19 mouse cellular contexts compared by ENCODE assay signal in genomic region chr13:73735270-73735669, GRCm38 (mm10). TPM values are rescaled to one million over a fixed set of nuclear protein-coding genes. Genes with fewer than 3 reads are reported as not detected.
DNase-seq lines count a peak whose midpoint lies in the region; ATAC-seq and TF ChIP-seq lines count a peak whose summit lies in the region.
"Had no signal": no experiment of that assay in that cellular context is flagged by ENCODE, and none has a peak within 500 bp of the region (broad histone marks: within the 10 kb centered on the region; RNA-seq: fewer than 3 reads in every experiment).

No protein-coding gene starts in this region.

- no peak overlapping the region for H3K4me3 ChIP-seq in heart, embryonic 10.5 days
- H3K4me3 ChIP-seq in limb, embryonic 14.5 days (replicated peaks; ENCODE audit: low read length): no peak overlapping the region
- H3K4me3 ChIP-seq in stomach, embryonic 15.5 days (replicated peaks): no peak overlapping the region
- H3K4me3 ChIP-seq: heart, embryonic 13.5 days had no signal

- H3K4me1 ChIP-seq in heart, embryonic 10.5 days: peaks cover 13% of the 10 kb centered on the region
- H3K4me1 ChIP-seq in limb, embryonic 14.5 days (ENCODE audit: control insufficient read depth, insufficient read depth, low read length): peaks cover 8% of the 10 kb centered on the region
- H3K4me1 ChIP-seq in stomach, embryonic 15.5 days: peaks cover 3% of the 10 kb centered on the region; the same call in 1 of the 2 replicates

- H3K9me3 ChIP-seq in heart, embryonic 10.5 days: no peaks in the 10 kb centered on the region
- H3K9me3 ChIP-seq in limb, embryonic 14.5 days (ENCODE audit: control insufficient read depth, low read length): no peaks in the 10 kb centered on the region
- H3K9me3 ChIP-seq in stomach, embryonic 15.5 days: no peaks in the 10 kb centered on the region
- H3K9me3 ChIP-seq: heart, embryonic 13.5 days had no signal

- peak; percentile 49; the same call in 1 of the 2 replicates for ATAC-seq in limb, embryonic 14.5 days (ENCODE audit: low FRiP score, low read depth)
- ATAC-seq in stomach, embryonic 15.5 days (ENCODE audit: insufficient read depth, low FRiP score, low read depth): peak; percentile 67

- 81% methylated on average over 8 of the region's 8 CpGs for WGBS in heart, embryonic 10.5 days
- 54% methylated on average over 8 of the region's 8 CpGs for WGBS in limb, embryonic 14.5 days
- WGBS in stomach, embryonic 15.5 days: 39% methylated on average over 8 of the region's 8 CpGs

- TF ChIP-seq POLR2A in limb, embryonic 14.5 days (IDR thresholded peaks at IDR 0.05; ENCODE audit: borderline replicate concordance, extremely low read depth, insufficient read depth, insufficient read length): no peak

- intact Hi-C loops in heart, postnatal 10 days (cut with DNase I): no loop called here

- no peak overlapping the region for H3K4me2 ChIP-seq in limb, embryonic 14.5 days (replicated peaks; ENCODE audit: low read depth, low read length, severe bottlenecking)
- no peak overlapping the region for H3K4me2 ChIP-seq in stomach, embryonic 15.5 days
- H3K4me2 ChIP-seq: heart, embryonic 13.5 days; hindbrain, embryonic 14.5 days had no signal

- peak; percentile 62 to 64 for DNase-seq in heart, postnatal 10 days
- DNase-seq in heart, embryonic 10.5 days (ENCODE audit: low spot score): no peak
- peak; percentile 53 to 59 for DNase-seq in lung, adult 18-20 months
- DNase-seq in lung, postnatal 25 days (ENCODE audit: low spot score): no peak
- no peak for DNase-seq in limb, embryonic 14.5 days (ENCODE audit: low spot score)
- no peak for DNase-seq in ovary, postnatal 10 days (ENCODE audit: low spot score)
- no peak for DNase-seq in cerebellum, postnatal 10 days
- DNase-seq: adrenal gland, adult 8-10 months; cerebellum, postnatal 14 days; kidney, postnatal 14 days; thymus, postnatal 14 days had no signal

- no peak overlapping the region for H3K9ac ChIP-seq in limb, embryonic 14.5 days (ENCODE audit: low read depth, low read length, severe bottlenecking)
- no peak overlapping the region for H3K9ac ChIP-seq in stomach, embryonic 15.5 days
- H3K9ac ChIP-seq: heart, embryonic 13.5 days; hindbrain, embryonic 14.5 days had no signal

- no peak overlapping the region for H3K27ac ChIP-seq in heart, embryonic 10.5 days
- no peak overlapping the region for H3K27ac ChIP-seq in limb, embryonic 14.5 days (replicated peaks; ENCODE audit: low read depth, low read length)
- H3K27ac ChIP-seq in stomach, embryonic 15.5 days: no peak overlapping the region
- H3K27ac ChIP-seq: heart, embryonic 13.5 days; hindbrain, embryonic 14.5 days had no signal

- H3K27me3 ChIP-seq in heart, embryonic 10.5 days (ENCODE audit: insufficient read depth, poor library complexity, severe bottlenecking): peaks cover 46% of the 10 kb centered on the region
- H3K27me3 ChIP-seq in limb, embryonic 14.5 days (ENCODE audit: control insufficient read depth, insufficient read depth, low read length): 0 out of 2 replicates have a peak, but pooled peaks cover 8% of the 10 kb centered on the region
- H3K27me3 ChIP-seq in stomach, embryonic 15.5 days (replicated peaks): 0 out of 2 replicates have a peak, but pooled peaks cover 4% of the 10 kb centered on the region

- no peaks in the 10 kb centered on the region for H3K36me3 ChIP-seq in heart, embryonic 10.5 days
- H3K36me3 ChIP-seq in limb, embryonic 14.5 days (ENCODE audit: control insufficient read depth, insufficient read depth, low read length): no peaks in the 10 kb centered on the region
- H3K36me3 ChIP-seq in stomach, embryonic 15.5 days: no peaks in the 10 kb centered on the region
- H3K36me3 ChIP-seq: heart, embryonic 13.5 days had no signal

RNA-seq across cellular contexts. Expression of gene Slc12a7, which starts 2.4 kb away (rescaled TPM):
- 100 to 1,000 TPM; 160 to 180 TPM for total RNA-seq in heart, postnatal 10 days (2021)
- 36.3 and 46.7 TPM in 2 replicates for polyA plus RNA-seq in heart, embryonic 10.5 days (2016; fragmentation: Nextera tagmentation; extraction: Ambion mirVana)
- polyA plus RNA-seq in limb, embryonic 14.5 days (2012; rRNA removed): 32.8 and 45.4 TPM in 2 replicates
- polyA plus RNA-seq in limb, embryonic 14.5 days (2014; fragmentation: Nextera tagmentation; extraction: Ambion mirVana): 16.5 and 19.7 TPM in 2 replicates
- polyA plus RNA-seq in stomach, embryonic 15.5 days (2015; fragmentation: Nextera tagmentation; extraction: Ambion mirVana): 17.5 and 19.4 TPM in 2 replicates

RNA-seq across cellular contexts. Expression of gene Slc6a19, which starts 30.6 kb away (rescaled TPM):
- total RNA-seq in heart, postnatal 10 days (2021): under 1 TPM in 1 of 2 experiments, not detected in 1; 0.10 TPM
- 0.06 TPM in 1 of 2 replicates, not detected in the other for polyA plus RNA-seq in heart, embryonic 10.5 days (2016; fragmentation: Nextera tagmentation; extraction: Ambion mirVana)
- 0.06 TPM in 1 of 2 replicates, not detected in the other for polyA plus RNA-seq in limb, embryonic 14.5 days (2012; rRNA removed)
- not detected in 2 replicates for polyA plus RNA-seq in limb, embryonic 14.5 days (2014; fragmentation: Nextera tagmentation; extraction: Ambion mirVana)
- polyA plus RNA-seq in stomach, embryonic 15.5 days (2015; fragmentation: Nextera tagmentation; extraction: Ambion mirVana): 1.7 and 1.9 TPM in 2 replicates
- total RNA-seq: megakaryocyte progenitor cell, adult 5-6 weeks had no signal
- polyA plus RNA-seq: heart, embryonic 13.5 days had no signal

RNA-seq across cellular contexts. Expression of gene Slc6a18, which starts 57.4 kb away (rescaled TPM):
- total RNA-seq in heart, postnatal 10 days (2021): not detected
- not detected in 2 replicates for polyA plus RNA-seq in heart, embryonic 10.5 days (2016; fragmentation: Nextera tagmentation; extraction: Ambion mirVana)
- polyA plus RNA-seq in limb, embryonic 14.5 days (2012; rRNA removed): 0.05 and 0.14 TPM in 2 replicates
- not detected in 2 replicates for polyA plus RNA-seq in limb, embryonic 14.5 days (2014; fragmentation: Nextera tagmentation; extraction: Ambion mirVana)
- polyA plus RNA-seq in stomach, embryonic 15.5 days (2015; fragmentation: Nextera tagmentation; extraction: Ambion mirVana): not detected in 2 replicates
- total RNA-seq: adrenal gland, adult 8-10 months; left cerebral cortex, adult 8-10 months; megakaryocyte progenitor cell, adult 5-6 weeks; midbrain, postnatal 0 days had no signal
- polyA plus RNA-seq: embryonic facial prominence, embryonic 11.5 days; heart, embryonic 13.5 days; hindbrain, embryonic 14.5 days; midbrain, postnatal 0 days; neural tube, embryonic 14.5 days had no signal

Comparison
In these comparisons a context has a peak if more than half of its experiments do, and no peak if none do; other contexts are left out.
1. DNase-seq: peak in heart, postnatal 10 days (2 of 2) and lung, adult 18-20 months (2 of 2); none in heart, embryonic 10.5 days (single experiment), lung, postnatal 25 days (single experiment), limb, embryonic 14.5 days (single experiment), ovary, postnatal 10 days (single experiment) and cerebellum, postnatal 10 days (0 of 2).